Mouse (Mus musculus) layer of hippocampus, postnatal 14 days (tissue): ENCODE results near the gene Itsn1. TPM values are rescaled to one million over a fixed set of nuclear protein-coding genes. Genes with fewer than 3 reads are reported as not detected.

Experiments used
- DNase-seq, 2 experiments: peaks; one replicate each; pipeline ENCODE4 v3.0.0; 2021 to 2022; ENCODE audit warnings: low spot score in 2 of 2, mixed read lengths in 1 of 2
- total RNA-seq, 2 experiments: library from RNA; stranded (reverse); gene quantifications; 2 replicates each; pipeline ENCODE4 v1.2.3; 2021

Gene Itsn1
- total RNA-seq, 2 experiments from 2014 or later = 155 to 157 TPM

DNA sequence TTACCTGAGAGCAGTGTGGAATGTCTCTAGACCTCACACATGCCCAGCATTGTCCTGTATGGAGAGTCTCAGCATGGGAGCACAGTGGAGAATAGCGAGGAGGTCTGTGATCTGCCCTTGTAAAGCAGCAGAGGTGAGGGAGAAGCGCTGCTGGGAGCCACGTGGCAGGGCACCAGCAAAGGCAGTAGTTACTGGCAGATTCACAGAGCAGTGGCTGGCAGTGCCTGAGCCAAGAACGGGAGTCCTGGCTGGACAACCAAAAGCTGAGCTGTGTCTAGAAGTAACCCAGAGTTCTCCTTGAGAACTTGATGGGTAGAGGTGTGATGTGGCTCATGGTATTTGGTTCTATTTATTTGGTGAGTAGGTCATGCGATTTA lies 137.2 kb downstream of the Itsn1 start:
- no peak for DNase-seq

DNA sequence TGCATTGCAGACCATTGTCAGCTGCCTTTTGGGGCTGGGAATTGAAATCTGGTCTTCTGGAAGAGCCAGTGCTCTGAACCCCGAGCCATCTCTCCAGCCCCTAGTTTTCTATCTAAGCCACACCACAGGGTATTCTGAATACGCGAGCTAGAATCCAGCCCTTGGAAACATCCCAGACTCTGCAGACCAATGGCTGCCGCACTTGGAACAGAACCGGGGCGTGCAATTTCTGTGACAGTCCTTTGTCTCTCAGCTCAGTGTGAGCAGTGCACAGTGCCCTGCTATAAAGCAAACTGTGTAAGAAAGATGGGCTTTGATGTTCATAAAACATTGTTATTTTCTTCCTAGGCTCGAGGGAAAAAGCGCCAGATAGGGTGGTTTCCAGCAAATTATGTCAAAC lies 138.6 kb downstream of the Itsn1 start:
- no peak for DNase-seq

DNA sequence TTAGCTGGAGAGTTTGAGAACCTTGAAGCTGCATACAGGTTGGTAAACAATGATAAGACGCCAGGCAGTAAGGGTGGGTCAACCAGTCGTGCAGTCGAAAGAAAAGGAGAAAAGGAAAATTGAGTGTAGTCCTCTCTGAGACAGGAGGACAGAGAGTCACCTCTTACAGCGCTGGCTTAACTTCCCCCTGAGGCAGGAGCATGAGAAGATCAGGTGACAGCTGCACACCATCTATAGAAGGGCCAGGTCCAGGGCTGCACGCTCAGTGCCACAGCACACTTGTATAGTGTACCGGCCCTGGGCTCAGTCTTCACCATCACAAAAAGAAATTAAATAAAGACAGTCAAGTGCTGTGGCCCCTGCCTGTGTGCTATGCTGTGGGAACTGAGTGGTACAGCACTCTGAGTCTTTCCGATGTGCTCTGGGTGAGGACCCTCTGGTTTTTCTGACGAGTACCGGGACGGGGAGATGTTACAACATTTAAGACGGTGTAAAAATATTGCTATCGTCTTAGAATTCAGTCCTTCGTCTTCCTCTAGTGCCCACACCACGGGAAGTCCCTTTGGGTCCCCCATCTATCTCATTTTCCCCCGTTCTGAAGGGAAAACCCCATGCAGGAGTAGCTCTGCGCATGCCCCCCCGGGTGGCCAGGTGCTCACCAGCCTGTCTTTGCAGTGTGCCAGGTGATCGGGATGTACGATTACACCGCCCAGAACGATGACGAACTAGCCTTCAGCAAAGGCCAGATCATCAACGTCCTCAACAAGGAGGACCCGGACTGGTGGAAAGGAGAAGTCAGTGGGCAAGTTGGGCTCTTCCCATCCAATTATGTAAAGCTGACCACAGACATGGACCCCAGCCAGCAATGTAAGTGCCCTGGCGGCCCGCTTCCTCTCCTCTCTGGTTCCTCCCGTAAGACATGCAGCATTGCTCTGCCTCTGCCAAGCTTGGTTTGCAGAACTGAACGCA lies 140.1 kb downstream of the Itsn1 start:
- DNase-seq = no peak

DNA sequence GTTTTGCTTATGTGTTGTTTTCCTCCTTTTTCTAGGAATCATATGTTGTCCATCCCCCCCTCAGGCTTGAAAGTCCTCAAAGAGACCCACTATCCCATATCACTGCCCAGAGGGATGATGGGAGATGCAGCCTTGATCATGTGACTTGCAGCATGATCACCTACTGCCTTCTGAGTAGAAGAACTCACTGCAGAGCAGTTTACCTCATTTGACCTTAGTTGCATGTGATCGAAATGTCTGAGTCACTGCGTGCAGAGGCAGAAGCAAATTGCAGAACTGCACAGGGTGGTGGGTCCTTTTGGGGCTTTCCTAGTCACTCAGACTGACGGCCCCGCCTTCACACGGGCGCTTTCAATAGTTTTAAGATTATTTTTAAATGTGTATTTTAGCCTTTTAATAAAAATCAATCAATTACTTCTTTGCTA lies 141.1 kb downstream of the Itsn1 start:
- no peak for DNase-seq

DNA sequence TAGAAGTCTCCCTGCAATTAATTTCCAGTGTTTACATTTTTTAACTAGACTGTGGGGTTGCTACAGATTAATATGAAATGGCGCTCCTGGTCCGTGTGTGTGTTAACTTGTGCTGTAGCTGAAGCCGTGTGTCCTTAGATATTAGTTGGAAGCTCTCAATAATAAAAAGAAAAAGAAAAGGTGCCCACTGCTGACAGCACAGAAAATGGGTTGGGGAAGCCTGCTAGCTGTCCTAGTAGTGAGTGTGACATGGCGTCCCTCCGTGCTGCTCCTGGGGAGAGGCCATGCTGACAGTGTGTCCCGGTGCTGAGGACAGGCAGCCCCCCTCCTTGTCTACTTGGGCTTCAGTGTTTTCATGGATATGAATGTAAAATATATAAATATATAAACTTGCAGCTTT lies 142.1 kb downstream of the Itsn1 start:
- DNase-seq = no peak

DNA sequence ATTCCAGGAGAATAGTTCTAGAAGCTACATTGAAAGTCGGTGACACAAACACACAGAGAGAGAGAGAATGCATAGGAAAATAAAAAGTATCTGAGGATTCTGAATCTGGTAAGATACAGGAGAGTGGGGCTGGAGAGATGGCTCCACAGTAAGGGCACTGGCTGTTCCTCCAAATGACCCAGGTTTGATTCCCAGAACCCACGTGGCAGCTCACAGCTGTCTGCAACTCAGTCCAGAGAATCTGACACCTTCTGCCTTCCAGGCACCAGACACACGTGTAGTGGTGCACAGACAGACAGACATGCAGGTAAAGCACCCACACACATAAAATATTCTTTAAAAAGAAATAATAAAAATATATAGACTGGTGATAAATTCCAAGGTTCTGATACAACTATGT lies 144.6 kb downstream of the Itsn1 start:
- no peak for DNase-seq

DNA sequence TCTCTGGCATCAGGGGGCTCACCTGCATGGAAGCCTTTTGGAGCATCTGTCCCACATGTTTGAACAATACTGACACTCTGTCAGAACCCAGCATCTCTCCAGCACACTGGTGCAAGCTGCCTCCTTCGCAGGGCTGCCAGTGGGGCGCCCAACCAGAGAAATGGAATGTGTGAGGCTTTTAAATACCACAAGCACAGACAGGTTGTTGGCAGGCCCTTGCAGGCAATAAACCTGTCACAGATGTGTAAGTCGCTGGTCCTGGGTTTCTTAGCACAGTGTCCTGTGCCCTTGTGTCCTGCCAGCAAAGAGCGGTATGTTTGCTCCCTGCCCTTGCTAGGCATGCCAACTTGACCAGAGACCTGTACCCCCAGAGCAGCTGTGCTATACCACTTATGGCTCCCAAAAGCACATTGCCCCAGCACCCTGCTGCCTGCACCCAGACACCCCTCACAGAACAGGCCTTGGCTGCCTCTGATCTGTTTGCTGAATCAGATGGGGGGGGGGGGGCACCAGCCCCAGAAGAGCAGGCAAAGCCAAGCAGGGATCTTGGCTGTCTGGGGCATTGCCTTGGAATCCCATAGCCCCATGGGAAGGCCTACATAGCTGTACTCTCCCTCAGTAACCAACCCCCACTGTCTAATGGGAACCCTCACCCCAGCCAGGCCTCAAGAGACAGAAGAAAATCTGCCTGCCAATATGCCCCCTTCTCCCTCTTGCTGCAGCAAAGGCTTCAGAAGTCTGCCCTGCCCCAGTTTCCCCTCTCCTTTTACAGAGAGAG lies 146.7 kb downstream of the Itsn1 start:
- no peak for DNase-seq

DNA sequence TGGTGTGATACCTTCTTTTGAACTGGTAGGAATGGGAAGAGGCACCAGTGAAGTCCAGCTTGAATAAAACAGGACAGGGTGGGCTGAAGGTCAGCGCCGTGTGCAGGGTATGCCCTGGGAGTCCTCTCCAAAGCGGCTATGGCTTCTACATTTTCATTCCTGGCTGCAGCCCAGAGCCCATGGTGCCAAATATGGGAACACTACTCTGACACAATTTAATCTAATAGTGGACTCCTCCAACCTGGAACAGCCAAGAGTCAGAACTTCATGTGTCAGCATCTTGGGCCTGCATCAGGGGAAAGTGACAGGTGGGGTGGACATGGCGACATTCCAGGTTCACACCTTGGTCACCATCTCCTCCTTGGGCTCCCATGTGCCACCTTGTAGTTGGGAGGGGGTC lies 147.4 kb downstream of the Itsn1 start:
- DNase-seq = no peak

DNA sequence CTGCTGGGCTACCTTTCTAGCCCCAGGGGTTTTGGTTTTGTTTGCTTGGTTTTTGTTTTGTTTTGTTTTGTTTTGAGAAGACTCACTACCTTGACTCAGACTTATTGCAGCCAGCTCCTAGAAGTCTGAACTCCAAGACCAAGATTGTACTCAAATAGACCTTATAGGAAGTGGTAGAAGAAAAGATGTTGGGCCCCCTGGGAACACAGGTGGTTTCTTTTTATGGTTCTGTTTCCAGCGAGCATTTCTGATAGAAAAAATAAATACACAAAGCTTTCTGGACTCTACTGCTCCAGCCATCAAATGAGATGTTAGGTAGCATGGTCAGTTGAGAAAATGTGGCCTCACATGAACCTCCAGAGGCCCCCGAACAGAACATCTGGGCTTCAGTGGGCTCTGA lies 150.0 kb downstream of the Itsn1 start:
- DNase-seq = no peak

DNA sequence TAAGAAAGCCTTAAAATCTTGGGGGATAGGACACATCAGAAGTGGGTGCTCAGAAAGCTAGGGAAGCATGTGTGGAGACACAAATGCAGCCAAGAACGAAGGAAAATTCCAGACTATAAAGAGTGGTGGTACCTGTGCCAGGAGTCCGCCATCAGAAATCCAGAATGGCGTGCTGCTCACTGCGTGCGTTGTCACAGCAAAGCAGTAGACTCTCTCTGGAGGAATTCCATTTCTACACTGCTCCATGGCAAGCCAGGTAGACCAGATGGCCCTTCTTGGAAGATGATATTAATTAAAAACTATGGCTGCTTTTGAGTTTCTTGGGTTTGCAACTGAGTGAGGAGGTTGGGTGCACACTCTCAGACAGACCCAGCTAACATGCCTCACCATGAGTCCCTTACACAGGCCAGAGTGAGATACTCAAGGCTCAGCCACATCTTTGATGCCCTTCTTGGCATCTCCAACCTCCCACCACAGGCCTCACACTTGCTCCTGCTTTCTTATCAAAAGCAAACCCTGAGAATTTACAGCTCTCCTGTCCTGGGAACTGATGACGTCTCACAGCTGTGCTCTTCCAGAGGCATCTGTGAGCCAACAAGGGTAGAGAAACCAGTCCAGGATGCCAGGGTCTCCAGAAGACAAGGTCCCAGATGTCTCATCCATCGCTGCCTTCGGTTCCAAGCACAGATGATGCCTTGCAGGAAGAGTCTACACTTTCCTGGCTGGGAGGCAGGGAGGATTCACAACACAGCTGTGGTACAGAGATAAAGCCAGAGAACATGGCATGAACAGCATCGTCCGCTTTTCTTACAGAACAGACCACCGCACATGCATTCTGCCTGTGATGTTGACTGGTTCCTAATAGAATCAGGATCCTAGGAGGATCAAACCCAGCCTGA lies 152.0 kb downstream of the Itsn1 start:
- no peak for DNase-seq

DNA sequence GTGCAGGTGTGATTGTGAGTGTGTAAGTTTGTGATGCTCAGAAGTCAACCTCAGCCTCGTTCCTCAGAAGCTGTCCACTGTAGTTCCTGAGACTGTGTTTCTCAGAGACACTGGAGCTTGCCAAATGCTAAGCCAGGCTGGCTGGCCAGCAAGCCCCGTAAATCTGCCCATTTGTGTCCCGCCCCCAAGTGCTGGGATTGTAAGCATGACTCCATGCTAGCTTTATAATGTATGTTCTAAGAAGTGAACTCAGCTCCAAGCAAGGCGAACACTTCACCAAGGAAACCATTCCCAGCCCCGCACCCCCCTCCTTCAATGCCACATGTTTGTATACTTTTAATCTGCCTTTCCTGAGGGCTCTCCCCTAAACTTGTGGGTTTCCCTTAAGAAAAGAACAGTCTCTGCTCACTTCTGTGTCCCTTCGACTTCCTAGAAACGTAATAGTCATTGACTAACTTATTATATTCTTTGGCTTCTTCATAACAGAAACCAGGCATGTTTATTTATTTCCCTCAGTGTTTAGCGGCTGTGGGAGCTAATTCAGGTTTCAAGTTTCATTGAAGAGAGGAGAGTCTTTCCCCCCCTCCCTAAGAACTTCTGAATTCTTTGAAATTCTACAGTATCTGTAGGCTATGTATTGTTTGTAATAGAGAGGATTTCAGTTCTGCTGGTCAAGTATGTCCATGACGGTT lies 153.2 kb downstream of the Itsn1 start:
- no peak for DNase-seq

DNA sequence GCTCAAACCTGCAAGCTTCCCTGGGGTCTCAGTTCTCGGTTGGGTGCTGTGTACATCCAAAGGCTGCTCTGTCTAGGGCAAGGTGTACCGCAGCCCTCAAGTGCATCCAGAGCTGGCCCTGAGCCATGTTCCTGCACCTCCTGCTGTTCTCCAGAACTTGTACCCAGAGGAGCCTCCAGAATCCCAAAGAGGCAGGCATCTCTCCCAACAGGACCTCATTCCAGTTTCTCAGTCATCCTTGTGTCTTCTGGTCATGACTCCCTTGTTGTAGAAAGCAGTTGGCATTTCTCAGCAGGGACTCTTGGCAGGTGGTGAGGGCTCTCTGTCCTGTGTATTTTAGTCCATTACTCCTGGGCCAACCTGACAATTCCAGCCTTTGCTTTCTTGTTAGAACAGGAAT lies 154.6 kb downstream of the Itsn1 start:
- DNase-seq = no peak

DNA sequence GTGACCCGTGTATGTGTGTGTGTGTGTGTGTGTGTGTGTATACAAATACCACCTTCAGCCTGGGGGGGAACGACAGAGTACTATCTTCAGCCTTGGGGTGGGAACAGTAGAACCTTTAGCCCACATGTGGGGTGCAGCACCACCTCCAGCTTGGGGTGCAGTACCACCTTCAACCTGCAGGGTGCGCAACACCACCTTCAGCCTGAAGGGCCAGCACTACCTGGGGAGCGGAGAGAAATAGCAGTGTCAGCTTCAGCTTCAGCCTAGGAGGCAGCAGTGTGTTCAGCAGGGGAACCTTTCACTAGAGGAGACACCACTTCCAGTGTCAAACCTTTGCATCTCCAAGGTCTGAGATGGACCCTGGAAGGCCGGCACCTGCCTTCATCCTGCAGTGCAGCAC lies 155.1 kb downstream of the Itsn1 start:
- DNase-seq = no peak

DNA sequence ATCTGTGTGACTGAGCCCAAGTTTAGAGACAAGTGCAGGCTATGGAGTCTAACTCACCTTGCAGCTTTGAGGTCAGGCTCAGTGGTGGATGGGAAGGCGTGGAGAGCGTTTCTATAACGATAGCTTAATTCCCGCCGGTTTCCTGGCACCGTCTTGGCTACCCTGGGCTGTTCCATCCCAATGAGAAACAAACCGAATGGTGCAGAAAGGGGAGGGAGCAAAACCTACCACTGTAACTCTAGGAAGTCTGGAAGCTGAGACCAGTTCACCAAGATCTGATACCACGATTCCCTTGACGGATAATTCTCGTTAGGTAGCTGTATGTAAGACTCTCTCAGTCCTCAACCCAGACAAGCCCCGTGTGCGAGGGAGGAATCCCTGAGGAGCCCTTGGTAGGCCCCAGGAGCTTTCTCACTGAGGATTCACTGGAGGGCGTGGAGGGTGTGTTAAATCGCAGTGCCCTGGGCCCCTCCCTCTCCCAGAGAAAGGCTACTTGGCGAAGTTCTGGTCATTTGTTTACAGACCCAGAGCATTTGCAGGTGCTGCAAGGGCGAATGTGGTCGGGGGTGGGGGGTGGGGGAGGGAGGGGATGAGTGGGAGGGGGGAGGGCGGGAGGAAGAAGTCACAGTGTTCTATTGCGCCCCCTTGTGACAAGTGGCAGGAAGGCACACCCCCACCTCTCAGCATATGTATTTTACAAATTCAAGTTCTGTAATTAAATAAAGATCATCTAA lies 156.5 kb downstream of the Itsn1 start:
- DNase-seq = no peak

DNA sequence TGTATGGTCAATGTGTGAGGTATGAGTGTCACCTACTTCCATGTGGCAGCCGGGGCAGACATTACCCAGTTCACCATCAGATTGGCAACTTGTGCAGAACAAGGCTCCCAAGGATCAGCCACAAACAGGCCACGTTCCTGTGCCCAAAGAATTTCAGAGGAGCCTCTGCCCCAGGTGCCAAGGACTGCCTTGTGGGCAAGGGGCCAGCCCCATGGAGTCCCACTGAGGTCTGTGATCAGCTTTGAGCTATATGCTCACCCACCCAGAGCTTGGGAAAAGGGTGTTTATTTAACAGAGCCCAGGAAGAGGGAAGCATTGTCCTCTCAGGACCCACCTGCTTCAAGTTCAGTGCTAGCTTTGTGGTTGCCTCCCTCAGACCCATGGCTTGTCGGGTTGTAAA lies 159.3 kb downstream of the Itsn1 start:
- DNase-seq = no peak

DNA sequence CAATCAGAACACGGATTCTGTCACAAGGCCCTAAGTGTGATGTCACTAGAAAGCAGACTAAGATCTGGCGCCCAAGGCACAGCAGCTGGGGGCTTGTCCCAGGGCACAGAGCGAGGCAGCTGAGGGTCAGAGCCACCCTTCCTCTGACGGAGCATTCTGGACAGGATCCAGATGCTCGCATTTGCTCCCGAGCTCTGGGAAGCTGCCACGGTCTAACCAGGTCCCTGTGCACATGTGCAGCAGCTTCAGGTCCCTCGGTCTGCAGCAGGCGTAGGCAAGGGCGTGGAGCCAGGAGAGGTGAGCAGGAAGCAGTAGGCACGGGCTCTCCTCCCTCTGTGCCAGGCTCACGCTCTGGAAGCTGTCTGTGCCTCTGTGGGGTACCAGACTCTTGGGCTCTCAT lies 160.8 kb downstream of the Itsn1 start:
- DNase-seq = no peak

DNA sequence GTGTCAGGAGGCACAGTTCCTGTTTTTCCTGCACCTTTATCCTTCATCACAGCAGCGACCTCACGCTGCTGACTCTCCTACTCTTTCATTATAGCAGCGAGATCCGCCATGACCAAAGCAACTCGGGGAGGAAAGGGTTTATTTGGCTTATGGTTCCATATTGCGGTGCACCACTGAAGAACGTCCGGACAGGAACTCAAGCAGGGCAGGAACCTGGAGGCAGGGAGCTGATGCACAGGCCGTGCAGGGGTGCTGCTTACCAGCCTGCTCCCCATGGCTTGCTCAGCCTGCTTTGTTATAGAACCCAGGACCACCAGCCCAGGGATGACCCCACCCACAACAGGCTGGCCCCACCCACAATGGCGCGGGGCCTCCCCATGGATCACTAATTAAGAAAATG lies 162.1 kb downstream of the Itsn1 start:
- no peak for DNase-seq

DNA sequence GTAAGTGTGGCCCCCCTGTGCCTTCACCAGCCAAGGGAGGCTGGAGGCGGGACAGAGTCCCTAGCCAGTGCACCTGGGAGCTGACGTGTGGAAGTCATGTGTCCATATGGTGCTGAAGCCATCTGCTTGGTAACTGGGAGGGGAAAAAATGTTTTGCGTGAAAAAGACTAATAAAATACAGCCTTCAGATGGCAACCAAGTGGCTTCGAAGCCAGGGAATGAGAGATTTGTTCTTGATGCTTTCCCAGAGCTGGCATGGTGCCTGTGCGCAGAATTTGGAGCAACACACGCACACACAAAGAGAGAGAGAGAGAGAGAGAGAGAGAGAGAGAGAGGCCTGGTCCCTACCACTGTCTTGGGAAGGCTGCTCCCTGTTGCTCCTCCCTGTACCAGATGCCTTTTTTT lies 167.3 kb downstream of the Itsn1 start:
- DNase-seq = peak; percentile 80 to 93

DNA sequence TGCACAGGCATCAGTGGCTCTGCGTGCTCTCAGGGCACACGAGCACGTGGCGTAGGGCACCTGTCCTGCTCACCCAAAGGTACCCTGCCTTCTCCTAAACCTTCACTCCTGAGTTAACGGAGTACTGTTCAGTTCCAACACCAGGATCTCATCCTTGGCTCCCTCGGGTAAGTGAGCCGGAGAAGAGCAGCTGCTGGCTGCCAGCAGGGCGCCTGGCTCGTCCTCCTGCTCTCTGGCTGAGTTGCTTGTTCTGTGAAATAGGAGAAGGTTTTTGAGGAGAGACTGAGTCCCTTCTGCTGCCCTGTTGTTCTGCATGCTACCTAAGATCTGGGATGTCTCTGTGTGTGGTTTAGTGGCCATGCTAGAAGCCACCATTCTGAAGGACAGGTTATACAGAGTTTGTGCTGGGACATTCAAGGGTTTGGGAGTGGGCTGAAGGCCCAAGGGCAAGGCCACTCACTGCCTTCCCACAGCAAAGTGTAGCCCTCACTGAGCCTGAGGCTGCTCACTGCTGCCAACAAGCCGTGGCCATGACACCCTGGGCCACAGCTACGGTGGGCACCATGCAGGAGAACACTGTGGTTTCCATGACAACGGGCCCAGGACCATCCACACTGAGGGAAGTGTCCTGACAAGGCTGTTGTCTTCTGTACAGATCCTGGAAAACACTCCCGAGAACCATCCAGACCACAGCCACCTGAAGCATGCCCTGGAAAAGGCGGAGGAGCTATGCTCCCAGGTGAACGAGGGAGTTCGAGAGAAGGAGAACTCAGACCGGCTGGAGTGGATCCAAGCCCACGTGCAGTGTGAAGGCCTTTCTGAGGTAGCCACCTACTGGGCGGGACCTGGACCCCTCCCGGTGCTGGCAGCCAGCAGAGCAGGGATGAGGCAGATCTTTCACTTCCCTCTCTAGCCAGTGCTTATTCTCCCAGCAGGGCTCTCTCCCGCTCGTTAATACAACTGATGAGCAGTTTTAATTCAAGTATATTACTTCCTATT lies 170.1 kb downstream of the Itsn1 start:
- no peak for DNase-seq
